Mouse (Mus musculus): ENCODE data around the gene Grin3b. TPM values are rescaled to one million over a fixed set of nuclear protein-coding genes. Genes with fewer than 3 reads are reported as not detected.

Gene Grin3b
- polyA plus RNA-seq, 1 experiment = not detected

DNA sequence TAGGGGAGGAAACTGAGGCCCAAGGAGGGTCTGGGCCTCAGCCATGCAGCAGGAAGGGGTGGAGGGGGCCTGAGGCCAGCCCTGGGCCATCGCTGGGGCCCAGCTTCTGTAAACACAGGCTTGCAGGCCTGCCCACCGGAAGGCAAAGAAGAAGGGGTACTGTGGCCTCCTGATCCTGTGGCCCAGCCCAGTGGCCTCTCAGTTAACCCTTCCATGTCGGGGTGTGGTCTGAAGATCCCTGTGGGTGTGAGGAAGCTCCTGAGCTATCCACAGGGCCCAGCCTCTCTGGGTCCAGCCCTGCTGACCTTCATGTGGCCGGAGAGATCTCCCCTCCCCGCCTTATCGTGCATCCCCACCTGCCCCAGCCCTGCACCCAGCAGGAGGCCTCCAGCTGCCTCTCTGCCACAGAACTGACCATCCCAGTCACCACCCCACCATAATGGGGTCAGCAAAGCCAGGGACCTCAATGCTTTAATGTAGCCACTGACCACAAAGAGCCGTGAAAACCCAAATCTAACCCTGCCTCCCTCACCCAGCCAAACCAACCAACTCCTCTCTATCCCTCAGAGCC, 23.7 kb upstream of the Grin3b start:
- whole genome bisulfite sequencing = 69% methylated on average over 7 of the region's 7 CpGs
- H3K27me3 ChIP-seq (ENCODE audit: control insufficient read depth, insufficient read depth, low read length) = no peaks in the 10 kb centered on the region
- no peak overlapping the region for H3K4me3 ChIP-seq (ENCODE audit: low read depth, low read length)
- no peak overlapping the region for H3K27ac ChIP-seq (ENCODE audit: insufficient read depth, low read depth, low read length)
- peaks cover 13% of the 10 kb centered on the region for H3K4me1 ChIP-seq (ENCODE audit: control insufficient read depth, insufficient read depth, insufficient read length, low read length)
- peaks cover 4% of the 10 kb centered on the region; the same call in 1 of the 2 replicates for H3K36me3 ChIP-seq (ENCODE audit: control insufficient read depth, insufficient read depth, low read length)
- TF ChIP-seq POLR2A (IDR thresholded peaks at IDR 0.05; ENCODE audit: low read depth, low read length) = no peak
- TF ChIP-seq CTCF (IDR thresholded peaks at IDR 0.05; ENCODE audit: extremely low read depth, insufficient read length, insufficient replicate concordance, low read depth, low read length) = no peak

DNA sequence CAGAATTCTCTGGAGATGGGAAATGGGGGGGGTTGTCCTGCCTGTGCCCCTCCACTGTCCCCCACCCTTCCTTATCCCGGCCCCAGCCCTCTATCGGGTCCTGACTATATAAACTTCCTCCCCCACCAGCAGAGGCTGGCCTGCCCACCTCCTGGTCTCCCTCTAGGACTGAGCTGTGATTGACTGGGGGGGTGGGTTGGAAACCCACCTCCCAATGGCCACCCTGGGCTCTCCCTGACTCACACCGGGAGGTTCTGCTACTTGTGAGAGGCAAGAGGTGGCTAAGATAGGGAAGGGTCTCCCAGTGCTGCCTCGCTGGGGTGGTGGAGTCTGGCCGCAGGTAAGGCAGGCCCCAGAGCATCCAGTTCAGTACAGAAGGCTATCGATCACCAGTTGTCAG, 23.0 kb upstream of the Grin3b start:
- no peak for TF ChIP-seq POLR2A (IDR thresholded peaks at IDR 0.05; ENCODE audit: low read depth, low read length)
- no peak for TF ChIP-seq CTCF (IDR thresholded peaks at IDR 0.05; ENCODE audit: extremely low read depth, insufficient read length, insufficient replicate concordance, low read depth, low read length)
- peaks cover 13% of the 10 kb centered on the region for H3K4me1 ChIP-seq (ENCODE audit: control insufficient read depth, insufficient read depth, insufficient read length, low read length)
- H3K36me3 ChIP-seq (ENCODE audit: control insufficient read depth, insufficient read depth, low read length) = peaks cover 4% of the 10 kb centered on the region; the same call in 1 of the 2 replicates
- no peaks in the 10 kb centered on the region for H3K27me3 ChIP-seq (ENCODE audit: control insufficient read depth, insufficient read depth, low read length)
- no peak overlapping the region for H3K4me3 ChIP-seq (ENCODE audit: low read depth, low read length)
- no peak overlapping the region for H3K27ac ChIP-seq (ENCODE audit: insufficient read depth, low read depth, low read length)
- 90% methylated on average over 6 of the region's 6 CpGs for WGBS

DNA sequence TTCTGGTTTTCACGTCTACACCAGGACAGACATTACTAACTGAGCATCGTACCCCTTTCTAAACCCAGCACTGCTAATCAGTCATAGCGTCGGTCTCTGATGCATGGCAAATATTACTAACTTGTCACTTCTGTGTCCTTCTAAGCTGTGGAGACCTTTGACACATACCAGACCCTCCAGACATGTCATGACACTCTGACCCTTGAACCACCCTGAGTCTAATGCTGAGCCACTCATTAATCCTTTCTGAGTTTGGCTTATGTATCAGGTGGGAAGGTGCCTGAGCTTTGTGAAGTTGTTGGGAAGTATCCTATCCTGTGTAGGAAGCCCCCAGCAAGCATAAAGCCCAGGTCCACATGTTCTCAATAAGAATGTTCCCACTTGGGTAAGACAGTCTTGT, 20.6 kb upstream of the Grin3b start:
- no peak overlapping the region for H3K27ac ChIP-seq (ENCODE audit: insufficient read depth, low read depth, low read length)
- no peaks in the 10 kb centered on the region for H3K27me3 ChIP-seq (ENCODE audit: control insufficient read depth, insufficient read depth, low read length)
- H3K4me1 ChIP-seq (ENCODE audit: control insufficient read depth, insufficient read depth, insufficient read length, low read length) = no peaks in the 10 kb centered on the region
- 94% methylated on average over 4 of the region's 4 CpGs for WGBS
- H3K36me3 ChIP-seq (ENCODE audit: control insufficient read depth, insufficient read depth, low read length) = peaks cover 4% of the 10 kb centered on the region; the same call in 1 of the 2 replicates
- no peak overlapping the region for H3K4me3 ChIP-seq (ENCODE audit: low read depth, low read length)
- TF ChIP-seq POLR2A (IDR thresholded peaks at IDR 0.05; ENCODE audit: low read depth, low read length) (no peak), CTCF (IDR thresholded peaks at IDR 0.05; ENCODE audit: extremely low read depth, insufficient read length, insufficient replicate concordance, low read depth, low read length) (no peak)

- TF ChIP-seq CTCF (IDR thresholded peaks at IDR 0.05; ENCODE audit: extremely low read depth, insufficient read length, insufficient replicate concordance, low read depth, low read length) = no peak
- no peak for TF ChIP-seq POLR2A (IDR thresholded peaks at IDR 0.05; ENCODE audit: low read depth, low read length)
- WGBS = 90% methylated on average over 18 of the region's 18 CpGs
- no peak overlapping the region for H3K27ac ChIP-seq (ENCODE audit: insufficient read depth, low read depth, low read length)
- no peaks in the 10 kb centered on the region for H3K27me3 ChIP-seq (ENCODE audit: control insufficient read depth, insufficient read depth, low read length)
- no peaks in the 10 kb centered on the region for H3K4me1 ChIP-seq (ENCODE audit: control insufficient read depth, insufficient read depth, insufficient read length, low read length)
- peaks cover 4% of the 10 kb centered on the region; the same call in 1 of the 2 replicates for H3K36me3 ChIP-seq (ENCODE audit: control insufficient read depth, insufficient read depth, low read length)
- no peak overlapping the region for H3K4me3 ChIP-seq (ENCODE audit: low read depth, low read length)
These were observed 19.9 kb upstream of the Grin3b start for GRCm38 (mm10) chr10:79950661-79951060.

DNA sequence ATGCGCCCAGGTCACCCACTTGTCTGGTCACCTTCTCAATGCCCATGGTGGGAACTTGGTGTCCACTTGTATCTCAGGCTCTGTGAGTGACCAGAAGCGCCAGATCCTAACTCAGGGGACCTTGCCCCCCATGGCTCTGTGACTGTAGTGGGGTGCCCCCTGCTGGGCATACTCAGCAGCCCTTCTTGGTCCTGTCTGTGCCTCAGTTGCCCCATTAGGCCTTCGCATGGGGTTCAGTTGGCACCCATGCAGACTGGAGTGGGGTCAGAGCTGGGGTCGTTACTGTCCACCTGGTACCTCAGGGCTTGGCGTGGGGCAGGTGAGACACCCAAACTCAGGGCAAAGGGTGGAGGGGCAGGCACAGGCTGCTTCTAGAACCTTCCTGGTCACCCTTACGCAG, 16.6 kb upstream of the Grin3b start:
- Histone ChIP-seq H3K27ac (ENCODE audit: insufficient read depth, low read depth, low read length) (no peak overlapping the region), H3K4me3 (ENCODE audit: low read depth, low read length) (no peak overlapping the region), H3K27me3 (ENCODE audit: control insufficient read depth, insufficient read depth, low read length) (no peaks in the 10 kb centered on the region), H3K4me1 (ENCODE audit: control insufficient read depth, insufficient read depth, insufficient read length, low read length) (peaks cover 2% of the 10 kb centered on the region), H3K36me3 (ENCODE audit: control insufficient read depth, insufficient read depth, low read length) (peaks cover 3% of the 10 kb centered on the region; the same call in 1 of the 2 replicates)
- WGBS = 75% methylated on average over 6 of the region's 6 CpGs
- TF ChIP-seq CTCF (IDR thresholded peaks at IDR 0.05; ENCODE audit: extremely low read depth, insufficient read length, insufficient replicate concordance, low read depth, low read length) (peak; percentile 64; the same call in 1 of the 2 replicates), POLR2A (IDR thresholded peaks at IDR 0.05; ENCODE audit: low read depth, low read length) (no peak)

DNA sequence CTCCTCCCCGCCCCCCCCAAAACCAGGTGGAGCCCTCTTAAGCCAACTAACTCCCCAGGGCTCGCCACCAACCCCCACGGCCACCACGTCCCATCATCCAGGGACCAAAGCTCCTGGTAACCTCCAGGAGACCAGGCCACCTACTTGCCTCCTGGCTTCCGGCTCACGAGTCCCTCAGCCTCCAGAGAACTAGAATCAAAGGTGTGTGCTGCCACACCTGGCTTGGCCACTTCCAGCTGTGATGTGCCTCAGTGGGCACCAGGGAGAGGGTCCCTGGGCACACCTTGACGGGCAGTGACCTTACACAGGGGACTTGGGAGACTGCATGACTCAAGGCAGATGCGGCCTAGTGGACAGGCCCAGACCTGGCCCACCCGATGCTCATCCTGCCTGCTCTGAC, 14.8 kb upstream of the Grin3b start:
- Histone ChIP-seq H3K27ac (ENCODE audit: insufficient read depth, low read depth, low read length) (no peak overlapping the region), H3K36me3 (ENCODE audit: control insufficient read depth, insufficient read depth, low read length) (peaks cover 3% of the 10 kb centered on the region; the same call in 1 of the 2 replicates), H3K4me3 (ENCODE audit: low read depth, low read length) (no peak overlapping the region), H3K27me3 (ENCODE audit: control insufficient read depth, insufficient read depth, low read length) (no peaks in the 10 kb centered on the region), H3K4me1 (ENCODE audit: control insufficient read depth, insufficient read depth, insufficient read length, low read length) (peaks cover 2% of the 10 kb centered on the region)
- TF ChIP-seq POLR2A (IDR thresholded peaks at IDR 0.05; ENCODE audit: low read depth, low read length) (no peak), CTCF (IDR thresholded peaks at IDR 0.05; ENCODE audit: extremely low read depth, insufficient read length, insufficient replicate concordance, low read depth, low read length) (no peak)
- 85% methylated on average over 9 of the region's 9 CpGs for WGBS

DNA sequence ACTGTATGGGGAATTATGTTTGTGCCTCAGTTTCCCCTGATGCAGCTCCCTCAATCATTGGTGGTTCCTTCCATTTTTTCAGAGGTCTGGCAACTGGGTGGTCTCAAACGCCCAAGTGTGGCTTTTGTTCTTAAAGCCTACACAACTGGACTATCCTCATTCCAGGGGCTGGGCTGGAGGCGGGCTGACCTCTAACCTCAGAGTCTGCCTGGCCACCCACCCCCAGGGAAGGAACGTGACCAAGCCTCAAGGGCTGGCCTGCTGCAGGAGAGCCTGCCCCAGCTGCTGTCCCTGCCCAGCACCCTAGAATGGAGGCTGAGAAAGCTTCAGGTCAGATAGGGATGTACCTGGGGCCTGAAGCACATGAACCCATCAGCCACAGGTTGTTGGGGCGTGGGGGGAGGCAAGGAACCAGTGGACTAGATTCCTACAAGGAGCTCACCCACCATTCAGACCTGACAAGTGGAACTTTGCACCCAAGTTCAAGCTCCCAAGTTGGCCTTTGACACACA, 13.8 kb upstream of the Grin3b start:
- Histone ChIP-seq H3K4me1 (ENCODE audit: control insufficient read depth, insufficient read depth, insufficient read length, low read length) (peaks cover 2% of the 10 kb centered on the region), H3K27me3 (ENCODE audit: control insufficient read depth, insufficient read depth, low read length) (no peaks in the 10 kb centered on the region), H3K4me3 (ENCODE audit: low read depth, low read length) (no peak overlapping the region), H3K27ac (ENCODE audit: insufficient read depth, low read depth, low read length) (no peak overlapping the region), H3K36me3 (ENCODE audit: control insufficient read depth, insufficient read depth, low read length) (peaks cover 3% of the 10 kb centered on the region)
- WGBS = 65% methylated on average over 4 of the region's 4 CpGs
- TF ChIP-seq CTCF (IDR thresholded peaks at IDR 0.05; ENCODE audit: extremely low read depth, insufficient read length, insufficient replicate concordance, low read depth, low read length) (no peak), POLR2A (IDR thresholded peaks at IDR 0.05; ENCODE audit: low read depth, low read length) (no peak)

Data from small intestine, adult 2 months (tissue).